In genomic region chr17:31890311-31890951, GRCm38 (mm10) we compare ENCODE assay signal across 11 mouse cellular contexts. TPM values are rescaled to one million over a fixed set of nuclear protein-coding genes. Genes with fewer than 3 reads are reported as not detected.
DNase-seq lines count a peak whose midpoint lies in the region; ATAC-seq lines count a peak whose summit lies in the region.
"Had no signal": no experiment of that assay in that cellular context is flagged by ENCODE, and none has a peak within 500 bp of the region (broad histone marks: within the 10 kb centered on the region; RNA-seq: fewer than 3 reads in every experiment).

No protein-coding gene starts in this region.

- no peak overlapping the region for H3K4me2 ChIP-seq in heart, embryonic 14.5 days (ENCODE audit: low read length)
- no peak overlapping the region for H3K4me2 ChIP-seq in limb, embryonic 15.5 days

- H3K36me3 ChIP-seq in heart, embryonic 14.5 days (ENCODE audit: control insufficient read depth, insufficient read depth, low read length) = no peaks in the 10 kb centered on the region
- no peaks in the 10 kb centered on the region for H3K36me3 ChIP-seq in limb, embryonic 15.5 days

- H3K9me3 ChIP-seq in heart, embryonic 14.5 days (ENCODE audit: control insufficient read depth, low read length) = no peaks in the 10 kb centered on the region
- no peaks in the 10 kb centered on the region for H3K9me3 ChIP-seq in limb, embryonic 15.5 days

- 49% methylated on average over 2 of the region's 2 CpGs for WGBS in heart, embryonic 14.5 days
- 47% methylated on average over 2 of the region's 2 CpGs for WGBS in limb, embryonic 15.5 days

- H3K4me3 ChIP-seq in heart, embryonic 14.5 days (ENCODE audit: control insufficient read depth in 1 of 2, insufficient read depth in 1 of 2, low read depth in 1 of 2, low read length in 2 of 2) = no peak overlapping the region
- no peak overlapping the region for H3K4me3 ChIP-seq in limb, embryonic 15.5 days

- peaks cover 45 to 48% of the 10 kb centered on the region in 2 experiments for H3K4me1 ChIP-seq in heart, embryonic 14.5 days (ENCODE audit: control insufficient read depth in 2 of 2, insufficient read depth in 2 of 2, low read length in 2 of 2)
- peaks cover 39% of the 10 kb centered on the region for H3K4me1 ChIP-seq in limb, embryonic 15.5 days

- H3K27me3 ChIP-seq in heart, embryonic 14.5 days (ENCODE audit: control insufficient read depth, insufficient read depth, low read length) = no peaks in the 10 kb centered on the region
- no peaks in the 10 kb centered on the region for H3K27me3 ChIP-seq in limb, embryonic 15.5 days
- H3K27me3 ChIP-seq: CH12.LX had no signal

- peak overlapping the region; percentile 36 to 57; a peak in 3 of 4 replicates for H3K27ac ChIP-seq in heart, embryonic 14.5 days (replicated peaks in 1 of 2; ENCODE audit: control insufficient read depth in 1 of 2, insufficient read depth in 1 of 2, low read depth in 2 of 2, low read length in 2 of 2)
- no peak overlapping the region for H3K27ac ChIP-seq in limb, embryonic 15.5 days

- DNase-seq in heart, adult 9 months (ENCODE audit: low spot score in 2 of 2) = no peak
- peak; percentile 17 for DNase-seq in ovary, postnatal 36 days (ENCODE audit: low spot score)
- DNase-seq in ovary, postnatal 10 days (ENCODE audit: low spot score) = no peak
- DNase-seq in kidney, adult 8-10 months = peak; percentile 49 to 79
- no peak for DNase-seq in embryo, embryonic 10 days (ENCODE audit: low spot score)
- no peak for DNase-seq in cerebellum, postnatal 14 days
- DNase-seq: cerebellum, postnatal 36 days; right cerebral cortex, adult 18-20 months had no signal

- no peak for ATAC-seq in heart, embryonic 14.5 days (ENCODE audit: insufficient number of reproducible peaks, insufficient read depth, low FRiP score, low read depth)
- 0 out of 2 replicates have a peak, but pooled peaks have one; percentile 26 for ATAC-seq in limb, embryonic 15.5 days (ENCODE audit: insufficient number of reproducible peaks, low FRiP score, low TSS enrichment, low read depth)

- H3K9ac ChIP-seq in heart, embryonic 14.5 days (ENCODE audit: low read length) = no peak overlapping the region
- H3K9ac ChIP-seq in limb, embryonic 15.5 days = no peak overlapping the region

RNA-seq across cellular contexts. Expression of gene Sik1, which starts 34.8 kb away (rescaled TPM):
- polyA plus RNA-seq in heart, embryonic 14.5 days (2014; fragmentation: Nextera tagmentation; extraction: Ambion mirVana) = 16.6 and 20.3 TPM in 2 replicates
- polyA plus RNA-seq in limb, embryonic 15.5 days (2015; fragmentation: Nextera tagmentation; extraction: Ambion mirVana) = 30.5 and 37.1 TPM in 2 replicates

Comparison
In these comparisons a context has a peak if more than half of its experiments do, and no peak if none do; other contexts are left out.
1. DNase-seq: peak in ovary, postnatal 36 days (single experiment) and kidney, adult 8-10 months (2 of 2); none in heart, adult 9 months (0 of 2), ovary, postnatal 10 days (single experiment), embryo, embryonic 10 days (single experiment) and cerebellum, postnatal 14 days (0 of 2).